Mouse (Mus musculus) thymus, postnatal 4 days (tissue): ENCODE measurements around the gene Trim31.

Experiments used
- DNase-seq: peaks from one replicate; pipeline ENCODE4 v3.0.0; 2021

Trim31 gene

DNA sequence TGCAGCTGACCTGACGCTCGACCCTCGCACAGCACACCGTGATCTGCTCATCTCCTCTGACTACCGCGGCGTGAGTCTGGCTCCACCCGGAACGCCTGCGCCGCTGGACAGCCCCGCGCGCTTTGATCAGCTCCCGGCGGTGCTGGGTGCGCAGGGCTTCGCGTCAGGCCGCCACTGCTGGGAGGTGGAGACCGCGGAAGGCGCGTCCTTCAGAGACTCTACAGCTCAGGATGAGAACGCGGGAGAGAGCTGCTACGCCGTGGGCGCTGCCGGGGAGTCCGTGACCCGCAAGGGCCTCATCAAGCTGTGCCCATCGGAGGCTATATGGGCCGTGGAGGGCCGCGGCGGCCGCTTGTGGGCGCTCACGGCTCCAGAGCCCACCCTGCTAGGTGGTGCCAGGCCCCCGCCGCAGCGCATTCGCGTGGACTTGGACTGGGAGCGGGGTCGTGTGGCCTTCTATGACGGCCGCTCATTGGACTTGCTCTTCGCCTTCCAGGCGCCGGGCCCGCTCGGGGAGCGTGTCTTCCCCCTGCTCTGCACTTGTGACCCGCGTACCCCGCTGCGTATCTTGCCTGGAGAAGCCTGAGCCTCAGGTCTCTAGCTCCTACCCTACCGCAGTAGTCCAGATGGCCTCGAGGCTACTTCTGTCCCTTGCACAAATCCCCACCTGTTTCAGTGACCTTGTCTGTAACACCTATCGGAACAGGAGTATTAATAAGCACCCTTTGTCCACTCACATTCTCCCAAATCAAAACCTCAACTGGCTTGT lies 49.3 kb downstream of the Trim31 start:
- peak; percentile 61 for DNase-seq

DNA sequence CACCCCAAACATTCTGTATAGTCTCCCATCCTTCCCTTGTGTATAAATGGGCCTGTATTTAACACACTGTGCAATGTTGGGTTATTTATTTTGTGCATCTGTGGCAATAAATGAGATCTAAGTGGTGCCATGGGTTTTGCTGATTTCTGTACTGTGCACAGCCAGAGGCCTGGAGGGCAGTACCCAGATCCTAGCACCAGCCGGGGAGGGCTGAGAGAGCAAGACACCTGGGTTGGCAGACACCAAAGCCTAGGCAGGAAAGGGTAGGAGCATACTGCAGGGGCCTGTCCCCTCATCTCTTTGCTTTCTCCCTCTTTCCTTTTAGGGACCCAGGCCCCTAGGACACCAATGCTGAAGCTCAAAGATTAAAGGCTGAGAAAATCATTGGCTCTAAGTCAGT lies 50.4 kb downstream of the Trim31 start:
- no peak for DNase-seq

DNA sequence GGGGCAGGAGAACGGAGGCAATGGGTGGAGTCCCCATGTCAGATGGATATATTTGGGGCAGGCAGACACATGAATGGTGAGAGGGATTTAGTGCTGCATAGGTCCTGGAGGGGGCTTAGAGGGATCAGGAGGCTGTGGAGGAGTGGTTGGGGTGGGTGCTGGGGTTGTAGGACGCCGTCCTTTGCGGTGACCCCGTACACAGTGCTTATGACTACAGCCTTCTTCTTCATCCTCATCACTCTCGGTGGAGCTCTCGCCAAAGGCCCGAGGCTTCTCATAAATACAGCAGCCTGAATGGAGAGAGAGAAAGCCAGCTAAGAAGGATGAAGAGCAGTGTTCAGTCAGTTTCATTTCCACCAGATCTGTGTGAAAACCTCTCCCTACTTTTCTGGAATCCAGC lies 51.3 kb downstream of the Trim31 start:
- DNase-seq = no peak

GRCm38 (mm10) chr17:36950981-36951947 lies 53.3 kb downstream of the Trim31 start, which contains the start of gene Ppp1r11:
TSS of gene Ppp1r11 (minus strand) at chr17:36951741.
- peak; percentile 91 for DNase-seq

- no peak for DNase-seq
Measured at GRCm38 (mm10) chr17:36952631-36953030, 54.7 kb downstream of the Trim31 start.

GRCm38 (mm10) chr17:36953062-36953461 lies 55.1 kb downstream of the Trim31 start:
- no peak for DNase-seq

- DNase-seq = peak; percentile 86
Measured at GRCm38 (mm10) chr17:36957999-36958743, 60.3 kb downstream of the Trim31 start, which contains the start of the genes Znrd1 and Znrd1as. TSS of gene Znrd1 (minus strand) at chr17:36958559. TSS of gene Znrd1as (plus strand) at chr17:36958592.

- peak; percentile 27 for DNase-seq
Measured at GRCm38 (mm10) chr17:36958884-36959283, 61.0 kb downstream of the Trim31 start.
